Mouse (Mus musculus) gastrocnemius, postnatal 4 days (tissue): ENCODE results near the gene Stim2. TPM values are rescaled to one million over a fixed set of nuclear protein-coding genes. Genes with fewer than 3 reads are reported as not detected.

Experiments used
- DNase-seq, 2 experiments: peaks; one replicate each; pipeline ENCODE4 v3.0.0; 2021 to 2022; ENCODE audit warnings: low spot score in 2 of 2, mixed read lengths in 2 of 2
- total RNA-seq, 2 experiments: library from RNA; stranded (reverse); gene quantifications; 2 replicates each; pipeline ENCODE4 v1.2.3; 2021

The Stim2 gene
- total RNA-seq, 2 experiments from 2014 or later, result 72.8 to 82.9 TPM

DNA sequence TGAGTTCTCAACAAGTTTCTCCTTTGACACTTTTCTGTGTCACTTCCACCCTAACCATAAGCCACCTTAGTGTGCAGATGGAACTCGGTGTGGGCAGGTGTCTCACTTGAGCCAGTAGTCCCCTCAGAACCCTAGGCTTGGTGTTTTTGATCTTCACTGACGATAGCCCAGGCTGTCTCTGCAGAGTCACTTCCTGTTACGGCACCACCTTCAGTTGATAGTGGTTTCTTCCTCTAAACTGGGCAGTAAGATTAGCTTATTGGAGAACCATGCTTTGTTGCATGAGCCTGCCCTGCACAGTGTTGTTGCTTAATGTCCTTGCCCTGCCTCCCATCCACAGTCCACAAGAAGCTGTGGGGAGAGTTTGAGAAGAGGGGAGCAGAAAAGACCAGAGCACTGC, 47.2 kb downstream of the Stim2 start:
- DNase-seq, result no peak

DNA sequence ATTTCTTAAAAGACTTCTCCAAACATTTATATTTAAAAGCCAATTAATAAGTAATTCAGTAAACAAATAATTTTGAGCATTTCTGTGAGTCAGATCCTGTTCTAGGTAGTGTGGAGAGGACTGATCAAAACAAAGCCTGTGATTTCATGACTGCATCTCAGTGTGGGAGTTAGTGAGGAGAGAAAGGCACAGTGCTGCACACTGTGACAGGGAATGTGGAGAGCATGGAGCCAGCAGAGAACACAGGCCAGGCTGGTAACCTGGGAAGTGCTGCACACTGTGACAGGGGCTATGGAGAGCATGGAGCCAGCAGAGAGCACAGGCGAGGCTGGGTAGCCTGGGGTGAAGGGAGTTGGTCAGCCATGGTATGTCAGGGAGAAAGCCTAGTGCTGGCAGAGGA, 48.1 kb downstream of the Stim2 start:
- DNase-seq, result no peak

DNA sequence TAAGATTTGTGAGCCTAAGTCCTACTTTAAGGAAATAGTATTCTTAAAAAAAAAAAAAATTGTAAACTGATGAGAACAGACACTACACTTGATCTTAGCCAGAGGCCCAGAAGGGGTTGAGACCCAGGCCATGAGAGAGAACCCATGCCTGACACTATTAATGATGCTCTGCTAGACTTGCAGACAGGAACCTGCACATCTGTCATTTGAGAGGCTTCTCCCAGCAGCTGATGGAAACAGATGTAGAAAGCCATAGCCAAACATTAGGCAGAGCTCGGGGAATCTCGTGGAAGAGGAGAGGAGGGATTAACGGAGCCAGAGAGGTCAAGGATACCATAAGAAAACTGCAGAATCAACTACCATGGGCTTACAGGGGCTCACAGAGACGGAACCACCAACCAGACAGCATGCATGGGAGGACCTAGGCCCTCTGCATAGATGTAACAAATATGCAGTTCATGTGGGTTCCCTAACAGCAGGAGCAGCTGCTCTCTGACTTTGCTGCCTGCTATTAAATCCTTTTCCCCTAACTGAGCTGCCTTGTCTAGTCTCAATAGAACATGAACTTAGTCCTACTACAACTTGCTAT, 50.9 kb downstream of the Stim2 start:
- DNase-seq, result no peak

DNA sequence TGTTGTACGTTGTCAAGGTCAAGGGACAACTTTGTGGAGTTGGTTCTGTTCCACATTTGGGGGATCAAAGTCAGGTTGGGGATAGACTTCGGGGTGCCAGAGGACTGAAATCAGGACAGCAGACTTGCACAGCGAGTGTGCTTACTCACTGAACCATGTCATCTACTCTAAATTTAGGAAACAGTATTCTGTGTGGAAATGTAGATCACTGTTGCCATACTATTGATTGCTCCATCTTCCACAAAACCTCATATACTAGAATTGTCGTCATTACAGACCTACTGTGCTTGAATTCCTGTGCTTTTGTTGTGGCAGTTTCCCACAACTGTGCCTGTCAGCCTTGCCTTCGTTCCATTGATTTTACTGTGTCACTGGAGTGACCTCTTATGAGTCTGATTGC, 51.6 kb downstream of the Stim2 start:
- no peak for DNase-seq

DNA sequence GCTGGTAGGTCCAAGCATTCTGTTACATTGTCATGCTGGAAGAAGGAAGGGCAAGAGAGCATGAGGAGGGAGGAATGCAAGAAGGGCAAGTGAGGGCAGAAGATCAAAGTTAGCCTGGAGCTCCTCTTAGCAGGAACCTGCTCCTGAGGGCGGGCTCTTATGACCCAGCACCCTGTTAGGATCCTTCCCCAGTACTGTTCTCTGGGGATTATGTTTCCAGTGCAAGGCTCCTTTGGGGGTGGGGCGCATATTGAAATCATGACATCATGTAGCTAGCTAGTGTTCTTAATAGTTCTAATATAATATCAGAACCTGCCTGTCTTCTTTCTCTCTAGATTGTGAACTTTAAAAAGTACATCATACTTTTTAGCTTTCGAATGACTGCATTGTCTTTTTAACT, 52.8 kb downstream of the Stim2 start:
- DNase-seq, result no peak

DNA sequence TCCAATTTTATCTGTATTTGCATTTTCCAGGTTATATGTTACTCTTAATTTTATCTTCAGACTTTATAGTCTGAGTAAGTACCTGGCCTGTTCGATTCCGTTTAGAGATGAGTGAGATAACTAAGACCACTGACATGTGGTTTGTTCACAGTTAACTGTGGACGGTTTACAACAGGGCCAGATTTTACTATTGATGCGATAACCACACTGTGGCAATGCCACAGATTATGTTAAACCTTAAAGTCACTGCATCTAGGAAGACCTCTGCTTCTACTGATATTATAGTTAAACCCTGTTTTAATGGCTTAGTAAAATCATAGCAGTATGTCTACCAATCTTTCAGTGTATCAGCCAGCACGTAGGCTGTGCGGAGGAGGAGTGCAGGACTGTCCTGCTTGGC, 53.9 kb downstream of the Stim2 start:
- DNase-seq, result no peak

DNA sequence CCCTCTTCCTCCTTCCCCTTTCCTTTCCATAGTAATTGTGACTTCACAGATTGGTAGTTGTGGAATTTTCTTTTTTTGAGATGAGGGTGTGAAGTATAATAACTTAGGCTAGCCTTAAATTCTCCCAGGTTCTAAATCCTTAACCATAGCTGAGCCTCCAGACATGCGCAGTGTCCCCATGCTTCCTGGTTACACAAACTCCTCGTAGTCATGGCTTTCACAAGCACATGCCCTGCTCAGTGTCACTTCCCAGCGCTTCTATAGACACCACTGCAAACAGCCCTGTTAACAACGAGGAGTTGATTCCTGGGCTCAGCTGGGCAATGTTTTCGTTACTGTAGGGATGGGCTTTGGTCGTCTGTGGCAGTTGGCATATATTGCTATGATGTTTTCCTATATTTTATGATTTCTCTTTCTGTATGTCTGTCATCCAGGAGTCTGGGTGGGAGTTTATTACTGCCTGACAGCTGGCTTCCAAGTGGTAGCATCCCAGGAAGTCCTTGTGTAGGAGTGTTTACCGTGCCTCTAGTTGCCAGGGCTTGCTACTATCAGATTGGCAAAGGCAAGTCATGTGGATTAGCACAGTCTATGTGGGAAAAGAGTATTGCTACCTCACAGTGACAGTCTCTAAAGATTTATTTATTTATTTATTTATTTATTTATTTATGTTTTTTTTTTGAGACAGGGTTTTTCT, 55.5 kb downstream of the Stim2 start:
- DNase-seq, result no peak

DNA sequence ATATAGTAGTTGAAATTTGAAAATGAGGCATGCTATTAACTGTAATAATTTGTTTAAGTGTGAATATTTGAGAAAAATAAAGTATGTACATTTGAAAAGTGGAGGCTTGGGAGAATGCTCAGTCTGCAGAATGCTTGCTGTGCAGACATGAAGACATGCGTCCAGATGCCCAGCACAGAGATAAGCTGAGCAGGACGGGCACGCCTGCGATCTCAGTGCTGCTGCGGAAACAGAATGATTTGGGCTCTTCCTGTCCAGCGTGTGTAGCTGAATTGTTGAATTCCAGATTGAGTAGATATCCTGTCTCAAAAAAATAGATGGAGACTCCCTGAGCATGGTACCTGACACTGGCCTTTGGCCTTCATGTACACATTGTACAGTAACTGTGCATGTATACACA, 58.0 kb downstream of the Stim2 start:
- no peak for DNase-seq

DNA sequence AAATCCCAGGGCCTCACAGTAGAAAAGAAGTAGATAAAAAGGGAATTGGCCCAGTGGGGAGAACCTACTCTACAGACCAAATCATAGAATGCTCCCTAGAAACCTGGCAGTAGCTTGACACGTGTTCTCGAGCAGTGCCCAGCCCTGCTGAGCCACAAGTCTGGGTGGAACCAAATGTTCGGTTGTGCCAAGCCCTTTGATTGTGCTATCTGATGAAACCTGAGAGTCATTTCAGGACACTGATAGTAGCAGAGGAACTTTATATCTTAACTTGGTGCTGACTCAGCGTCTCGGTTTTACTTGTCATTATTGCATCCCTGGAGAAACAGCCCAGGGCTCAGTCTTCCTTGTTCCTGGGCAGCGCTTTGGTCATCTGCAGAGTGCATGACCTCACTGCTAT, 61.7 kb downstream of the Stim2 start:
- no peak for DNase-seq

DNA sequence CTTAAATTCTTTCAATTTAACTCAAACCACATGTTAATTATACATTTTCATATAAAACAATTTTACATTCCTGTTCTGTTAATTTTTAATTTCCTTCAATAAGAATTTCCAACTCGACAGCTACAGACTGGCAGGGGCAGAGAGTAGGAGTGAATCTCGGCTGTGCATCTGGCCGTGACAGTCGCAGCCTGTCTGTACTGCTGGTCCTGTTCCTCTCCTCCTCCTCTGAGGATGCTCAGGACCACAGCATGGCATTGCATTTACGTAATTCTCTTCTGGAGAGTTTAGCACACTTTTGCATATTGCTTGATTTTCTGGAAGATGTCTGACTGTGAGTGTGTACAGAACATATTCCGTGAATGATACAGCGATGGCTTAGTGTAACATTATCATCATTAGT, 63.8 kb downstream of the Stim2 start:
- no peak for DNase-seq

DNA sequence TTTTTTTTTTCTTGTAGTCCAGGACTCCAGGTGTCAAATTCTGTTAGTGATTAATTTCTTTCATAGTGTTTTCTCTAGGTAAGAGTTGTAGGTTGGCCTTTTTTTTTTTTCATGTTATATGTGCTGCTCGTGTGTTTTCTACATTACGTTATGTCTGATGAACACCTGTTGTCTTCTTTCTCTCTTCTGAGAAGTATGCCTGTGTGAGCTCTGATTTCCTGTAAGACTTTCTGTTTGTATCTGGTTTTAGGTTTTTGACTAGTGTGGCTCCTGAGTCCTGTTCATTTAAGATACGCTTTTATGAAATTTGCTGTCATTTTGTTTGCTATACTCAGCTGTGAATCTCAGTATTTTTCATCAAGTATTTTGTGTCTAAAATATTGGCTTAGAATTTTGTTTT, 69.3 kb downstream of the Stim2 start:
- DNase-seq, result no peak

DNA sequence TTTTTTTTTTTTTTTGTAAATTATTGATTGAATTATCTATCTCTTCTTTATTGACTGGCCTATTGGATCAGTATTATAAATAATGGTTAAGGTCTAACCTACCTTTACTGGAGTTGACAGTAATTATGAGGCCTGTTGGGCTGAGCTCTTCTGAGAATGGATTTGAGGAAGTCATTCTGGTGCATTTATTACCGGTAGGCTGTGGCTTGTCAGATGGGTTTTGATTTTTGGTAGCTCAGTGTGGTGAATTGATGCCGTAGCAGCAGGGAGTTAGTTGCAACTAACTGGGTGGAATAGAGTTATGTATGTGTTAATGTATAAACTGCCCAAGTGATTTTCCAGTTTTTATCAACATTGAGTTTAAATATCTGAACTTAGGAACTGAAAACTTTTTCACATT, 72.2 kb downstream of the Stim2 start:
- no peak for DNase-seq

DNA sequence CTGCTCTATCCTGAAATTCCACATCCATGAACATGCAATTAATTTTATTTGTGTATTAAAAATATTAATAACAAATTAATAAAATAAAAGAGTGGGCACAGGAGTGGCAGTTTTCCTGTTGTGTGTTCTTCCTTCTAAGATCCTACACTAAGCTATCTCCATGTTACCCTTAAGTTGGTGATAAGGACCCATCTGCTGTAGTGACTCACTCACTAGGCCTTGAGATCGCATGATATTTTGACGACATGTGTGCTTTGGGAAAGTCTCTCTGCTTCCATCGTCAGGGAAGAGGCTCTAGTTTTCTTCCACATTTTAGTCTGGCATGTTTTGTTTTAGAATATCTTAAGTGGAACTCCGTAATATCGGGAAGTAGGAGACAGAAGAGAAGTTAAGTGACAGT, 73.0 kb downstream of the Stim2 start:
- no peak for DNase-seq

DNA sequence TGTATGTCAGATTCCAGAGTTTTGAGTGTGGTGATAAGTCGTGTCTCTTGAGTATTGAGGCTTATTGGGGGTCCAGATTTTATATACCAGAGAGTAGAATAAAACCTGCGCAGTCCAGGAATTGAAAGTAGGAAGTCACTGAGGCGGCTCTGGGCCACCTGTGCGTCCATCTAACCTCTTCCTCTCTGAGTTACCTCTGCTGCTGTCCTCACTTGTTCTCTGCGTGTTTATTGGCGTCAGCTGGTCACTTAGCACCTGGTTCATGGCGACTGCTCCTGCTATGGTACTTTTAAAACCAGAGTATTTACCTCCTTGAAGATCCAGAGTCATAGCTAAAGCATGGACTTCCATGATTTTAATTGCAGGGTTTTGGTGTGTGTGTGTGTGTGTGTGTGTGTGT, 73.4 kb downstream of the Stim2 start:
- DNase-seq, result no peak

DNA sequence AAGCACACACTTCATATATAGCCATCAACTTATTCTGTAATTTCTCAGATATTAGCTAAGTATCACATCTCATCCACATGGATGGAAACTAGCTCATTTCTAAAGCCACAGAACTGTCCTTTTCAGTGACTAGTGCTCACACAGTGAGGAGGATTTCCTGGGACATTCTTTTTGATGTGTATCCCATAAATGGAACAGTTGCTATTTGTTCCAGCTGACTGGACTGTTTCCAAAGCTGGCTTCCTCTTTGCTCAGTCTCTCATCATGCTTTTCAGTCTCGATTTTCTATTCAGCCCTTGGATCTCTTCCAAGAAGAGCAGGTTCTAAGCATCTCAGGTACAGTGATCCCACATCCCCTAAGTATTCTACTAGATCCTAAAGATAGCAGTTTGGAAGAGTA, 75.0 kb downstream of the Stim2 start:
- DNase-seq, result no peak

DNA sequence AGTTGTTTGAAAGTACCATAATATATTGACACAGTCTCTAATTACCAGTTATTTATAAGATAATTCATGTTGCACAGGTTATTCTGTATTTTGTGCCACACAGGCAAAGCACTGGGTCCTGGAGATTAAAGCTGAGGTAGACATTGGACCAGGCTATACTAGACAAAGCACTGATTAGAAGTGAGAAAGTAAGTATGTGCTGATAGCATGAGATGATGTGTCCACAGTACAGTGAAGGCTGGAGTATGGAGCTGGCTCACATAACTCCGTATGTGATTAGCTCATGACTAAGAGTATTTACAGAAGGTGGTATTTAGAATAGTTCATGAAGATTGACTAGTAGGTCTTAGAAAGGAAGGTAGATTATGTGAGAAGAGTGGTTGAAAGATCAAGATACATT, 81.7 kb downstream of the Stim2 start:
- no peak for DNase-seq

DNA sequence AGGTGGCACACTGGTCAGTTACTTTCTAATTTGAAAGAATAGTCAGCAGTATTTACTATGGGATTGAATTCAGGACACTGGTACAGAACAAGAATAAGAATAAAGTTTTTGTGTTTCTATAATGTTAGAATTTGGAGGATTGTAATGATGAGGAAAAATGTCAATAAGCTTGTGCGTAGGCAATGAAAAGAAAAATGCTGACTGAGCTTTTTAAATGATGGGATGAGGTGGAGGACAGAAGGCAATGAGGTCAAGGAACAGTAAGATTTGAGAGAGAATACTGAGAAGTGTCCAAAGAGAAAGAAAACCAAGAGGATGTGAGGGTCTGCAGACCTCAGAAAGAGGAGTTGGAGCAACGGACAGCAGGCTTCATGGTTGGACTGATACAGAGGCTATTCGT, 89.6 kb downstream of the Stim2 start:
- no peak for DNase-seq

DNA sequence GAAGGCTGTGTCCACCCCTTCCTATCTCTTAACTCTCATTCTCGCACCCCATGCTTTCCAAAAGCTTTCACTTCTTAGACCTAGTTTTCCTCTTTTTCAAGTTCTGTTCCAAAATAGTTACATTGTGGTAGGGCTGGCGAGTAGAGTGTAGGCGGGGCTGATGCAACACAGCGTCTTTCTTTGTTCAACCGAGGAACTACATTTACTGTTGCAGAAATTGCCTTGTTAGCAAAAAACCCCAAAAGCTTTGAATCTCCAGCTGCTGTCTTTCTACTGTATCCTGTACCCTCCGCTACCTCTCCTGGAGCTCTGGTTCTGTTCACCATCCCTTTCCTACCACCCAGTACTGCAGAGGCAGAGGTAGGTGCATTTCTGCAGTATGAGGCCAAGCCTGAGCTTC, 99.9 kb downstream of the Stim2 start:
- no peak for DNase-seq

DNA sequence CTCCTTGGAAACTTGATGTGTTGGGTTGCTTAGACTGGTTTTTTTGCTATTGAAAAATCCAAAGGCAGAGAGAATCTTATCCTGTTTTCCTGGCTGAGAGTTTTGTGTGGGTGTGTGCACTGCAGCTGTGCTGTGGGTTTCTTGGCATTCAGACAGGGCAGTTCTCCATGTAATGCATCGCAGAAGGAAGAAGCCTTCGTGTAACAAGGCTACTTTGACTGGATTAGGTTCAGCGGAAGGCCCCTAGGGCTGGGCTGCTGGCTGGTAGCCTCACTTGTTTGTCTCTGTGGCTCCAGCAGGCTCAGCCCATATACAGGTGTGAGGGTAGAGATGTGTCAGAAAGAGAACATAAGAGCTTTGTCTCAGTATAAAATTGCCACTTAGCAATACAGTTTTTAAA, 102.6 kb downstream of the Stim2 start:
- DNase-seq, result peak; percentile 26 to 61

DNA sequence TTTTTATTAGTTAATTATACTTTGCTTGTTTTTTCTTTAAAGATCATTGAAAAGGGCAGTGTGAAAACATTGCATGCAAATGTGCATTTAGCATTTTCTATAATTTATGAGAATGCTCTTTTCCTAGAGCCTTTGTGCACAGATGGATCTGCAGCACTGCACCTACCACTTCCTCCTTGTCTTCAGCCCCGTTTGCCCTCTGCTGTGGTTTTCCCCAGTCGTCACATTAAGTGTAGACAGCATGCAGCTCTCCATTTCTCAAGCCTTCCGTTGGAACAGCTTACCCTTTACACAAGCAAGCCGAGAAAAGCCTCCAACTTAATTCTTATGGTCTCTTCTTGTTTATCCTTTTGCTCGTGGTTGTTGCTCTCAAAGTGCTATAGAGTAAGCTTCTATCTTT, 103.0 kb downstream of the Stim2 start:
- no peak for DNase-seq

DNA sequence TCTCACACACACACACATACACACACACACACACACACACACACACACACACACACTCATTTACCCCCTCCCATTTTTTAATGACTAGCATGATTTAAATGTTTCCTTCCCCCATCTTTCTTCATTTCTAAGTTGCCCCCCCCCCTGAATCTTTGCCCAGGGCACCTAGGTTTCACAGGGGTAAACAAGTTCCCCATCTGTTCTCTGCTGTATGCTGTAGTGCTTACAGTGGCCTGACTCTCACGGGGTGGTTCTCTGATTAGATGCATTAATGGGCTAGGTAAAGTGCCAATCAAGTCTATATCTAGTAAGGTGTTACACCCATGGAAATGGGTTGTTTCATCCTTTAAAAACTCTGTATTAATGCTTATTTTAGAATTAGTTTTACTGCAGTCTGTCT, 103.7 kb downstream of the Stim2 start:
- no peak for DNase-seq

DNA sequence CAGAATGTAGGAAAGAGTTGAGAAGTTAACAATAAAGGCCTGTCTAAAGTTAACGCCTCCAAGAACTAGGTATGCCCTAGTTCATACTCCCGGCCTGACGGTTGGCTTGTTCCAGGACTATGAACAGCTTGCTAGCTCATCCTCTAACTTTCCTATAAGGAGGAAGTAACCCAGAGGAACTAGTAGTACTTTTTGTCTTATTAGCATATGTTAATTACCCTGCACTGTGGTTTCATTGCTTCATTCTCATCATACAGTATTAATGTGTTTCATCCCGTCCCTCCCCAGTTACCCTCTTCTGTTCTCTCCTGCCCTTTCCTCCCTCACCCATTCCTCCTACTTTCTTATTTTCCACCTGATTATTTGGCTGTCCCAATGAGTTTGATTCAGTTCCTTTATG, 108.4 kb downstream of the Stim2 start:
- DNase-seq, result no peak

DNA sequence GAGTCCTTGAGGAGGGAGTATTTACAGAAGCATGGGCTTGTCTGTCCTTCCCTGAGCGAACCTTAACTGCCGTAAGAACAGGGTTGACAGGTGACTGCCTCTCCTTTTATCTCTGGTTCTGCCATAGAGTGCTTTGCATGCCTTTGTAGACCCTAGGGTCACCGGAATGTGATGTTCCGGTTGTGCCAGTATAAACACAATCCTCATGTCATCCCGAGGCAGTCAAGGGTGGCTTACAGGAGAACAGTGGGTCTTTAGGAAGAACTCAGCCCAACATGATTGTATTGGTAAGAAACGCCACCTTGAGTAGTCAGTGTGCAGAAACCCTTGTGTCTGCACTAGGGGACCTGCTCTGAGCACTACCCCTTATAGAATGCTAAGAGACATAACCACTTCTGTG, 108.8 kb downstream of the Stim2 start:
- no peak for DNase-seq

DNA sequence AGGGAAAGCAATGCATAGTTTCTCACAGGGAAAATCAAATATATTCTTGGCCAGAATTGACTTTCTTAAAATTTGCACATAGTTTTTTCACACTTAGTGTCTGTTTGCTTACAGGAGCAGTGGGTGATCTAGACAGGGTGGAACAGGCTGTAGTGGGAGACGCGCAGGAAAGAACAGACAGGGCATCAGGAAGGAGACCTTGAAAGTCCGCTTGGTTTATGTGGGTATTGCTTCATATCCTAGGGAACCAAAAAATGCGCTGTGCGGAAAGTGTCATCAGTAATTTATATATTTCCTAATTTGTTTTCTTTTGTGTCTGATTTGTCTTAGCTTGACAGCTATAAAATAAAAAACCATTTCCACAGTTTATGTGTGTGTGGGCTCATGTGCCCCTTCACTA, 110.8 kb downstream of the Stim2 start:
- no peak for DNase-seq
